Mouse (Mus musculus) CH12.LX (cell line): ENCODE measurements around the gene Krt18. TPM values are rescaled to one million over a fixed set of nuclear protein-coding genes. Genes with fewer than 3 reads are reported as not detected.
A peak's percentile ranks its signal among the peaks of the same experiment; 100 is the strongest.

Experiments used
- DNase-seq: peaks from one replicate; pipeline ENCODE4 v3.0.0-alpha.2; 2013; ENCODE audit errors: extremely low read depth
- H3K27ac ChIP-seq: 2 replicates; pipeline ENCODE4 v1.5.1; 2012; ENCODE audit warnings: low read depth, mild to moderate bottlenecking, control low read depth, moderate library complexity; ENCODE audit not compliant: insufficient read depth
- H3K27me3 ChIP-seq: replicated peaks from 2 replicates; pipeline ENCODE3; 2012; ENCODE audit warnings: inconsistent platforms
- H3K36me3 ChIP-seq, 2 experiments: replicated peaks in 1 of 2; 2 replicates each; pipeline versions ENCODE3 to v1.6.1; 2012; ENCODE audit warnings: inconsistent platforms in 1 of 2, low read length in 1 of 2, mild to moderate bottlenecking in 1 of 2, mixed read lengths in 1 of 2, moderate library complexity in 1 of 2; ENCODE audit not compliant: control insufficient read depth in 1 of 2, insufficient read depth in 1 of 2
- H3K4me1 ChIP-seq, 2 experiments: 2 replicates each; pipeline ENCODE4 v1.6.1; 2012; ENCODE audit warnings: inconsistent platforms in 1 of 2, moderate library complexity in 1 of 2; ENCODE audit not compliant: insufficient read depth in 2 of 2, control insufficient read depth in 1 of 2
- H3K4me2 ChIP-seq: 2 replicates; pipeline ENCODE4 v1.6.1; 2012; ENCODE audit warnings: low read depth, mild to moderate bottlenecking, control low read depth; ENCODE audit not compliant: poor library complexity, insufficient read depth, severe bottlenecking
- H3K4me3 ChIP-seq, 3 experiments: fragments of 150-350 bp in 1 of 3; sonication (generic) in 1 of 3; replicated peaks in 1 of 3; 2 replicates each; pipeline versions ENCODE3 to v1.5.1; 2011 to 2012; ENCODE audit warnings: low read depth in 2 of 3, low read length in 2 of 3, mild to moderate bottlenecking in 2 of 3, moderate library complexity in 2 of 3, control low read depth in 1 of 3, improper control_type of control experiment in 1 of 3, inconsistent platforms in 1 of 3, mixed read lengths in 1 of 3; ENCODE audit not compliant: poor library complexity in 1 of 3
- H3K79me2 ChIP-seq: replicated peaks from 2 replicates; pipeline ENCODE4 v1.6.1; 2012; ENCODE audit warnings: mild to moderate bottlenecking, moderate library complexity; ENCODE audit not compliant: control insufficient read depth, poor library complexity, insufficient read depth, severe bottlenecking; ENCODE audit errors: extremely low read depth
- H3K9ac ChIP-seq: 2 replicates; pipeline ENCODE4 v1.6.1; 2012; ENCODE audit warnings: low read depth, mild to moderate bottlenecking, control low read depth, moderate library complexity; ENCODE audit not compliant: insufficient read depth
- H3K9me3 ChIP-seq: replicated peaks from 2 replicates; pipeline ENCODE3; 2012; ENCODE audit warnings: low read length, inconsistent platforms, mixed read lengths
- BHLHE40 ChIP-seq: IDR thresholded peaks from 2 replicates; pipeline ENCODE4 v1.6.1; 2011; ENCODE audit warnings: mild to moderate bottlenecking, low read depth, low read length, improper control_type of control experiment
- CHD1 ChIP-seq: IDR thresholded peaks from 2 replicates; pipeline ENCODE4 v1.6.1; 2012; ENCODE audit warnings: low read depth, low read length, improper control_type of control experiment, inconsistent platforms
- CHD2 ChIP-seq: IDR thresholded peaks from 2 replicates; pipeline ENCODE4 v1.6.1; 2011; ENCODE audit warnings: low read length, improper control_type of control experiment
- CTCF ChIP-seq, 2 experiments: IDR thresholded peaks in 1 of 2; conservative IDR thresholded peaks in 1 of 2; 2 replicates each; pipeline ENCODE4 v1.5.1; 2011 to 2012; ENCODE audit warnings: low read depth in 2 of 2, low read length in 2 of 2, improper control_type of control experiment in 1 of 2, inconsistent platforms in 1 of 2, mild to moderate bottlenecking in 1 of 2, moderate library complexity in 1 of 2
- E2F4 ChIP-seq: IDR thresholded peaks from 2 replicates; pipeline ENCODE4 v1.6.1; 2011; ENCODE audit warnings: low read depth, low read length, improper control_type of control experiment; ENCODE audit not compliant: insufficient replicate concordance
- ELF1 ChIP-seq: IDR thresholded peaks from 2 replicates; pipeline ENCODE4 v1.6.1; 2014; ENCODE audit warnings: low read depth, mild to moderate bottlenecking, inconsistent platforms, low read length, improper control_type of control experiment
- EP300 ChIP-seq: IDR thresholded peaks from 2 replicates; pipeline ENCODE4 v1.6.1; 2011; ENCODE audit warnings: low read length, improper control_type of control experiment
- ETS1 ChIP-seq: conservative IDR thresholded peaks from 2 replicates; pipeline ENCODE4 v1.6.1; 2012; ENCODE audit warnings: low read depth, mild to moderate bottlenecking, inconsistent platforms, low read length, improper control_type of control experiment, moderate library complexity
- GABPA ChIP-seq: IDR thresholded peaks from 2 replicates; pipeline ENCODE4 v1.6.1; 2012; ENCODE audit warnings: low read depth, low read length, improper control_type of control experiment, inconsistent platforms; ENCODE audit not compliant: insufficient replicate concordance
- HCFC1 ChIP-seq: IDR thresholded peaks from 2 replicates; pipeline ENCODE4 v1.6.1; 2012; ENCODE audit warnings: low read depth, mild to moderate bottlenecking, inconsistent platforms, low read length, improper control_type of control experiment
- IRF4 ChIP-seq: IDR thresholded peaks from 2 replicates; pipeline ENCODE4 v1.6.1; 2014; ENCODE audit warnings: low read depth, mild to moderate bottlenecking, inconsistent platforms, low read length, improper control_type of control experiment
- JUN ChIP-seq: IDR thresholded peaks from 2 replicates; pipeline ENCODE4 v1.6.1; 2011; ENCODE audit warnings: low read depth, mild to moderate bottlenecking, low read length, improper control_type of control experiment, moderate library complexity; ENCODE audit not compliant: insufficient read depth
- JUND ChIP-seq: conservative IDR thresholded peaks from 2 replicates; pipeline ENCODE4 v1.6.1; 2011; ENCODE audit warnings: low read depth, low read length, improper control_type of control experiment
- KAT2A ChIP-seq: IDR thresholded peaks from 2 replicates; pipeline ENCODE4 v1.6.1; 2012; ENCODE audit warnings: low read length, improper control_type of control experiment, inconsistent platforms; ENCODE audit not compliant: insufficient replicate concordance
- MAFK ChIP-seq: IDR thresholded peaks from 2 replicates; pipeline ENCODE4 v1.6.1; 2011; ENCODE audit warnings: low read length, improper control_type of control experiment; ENCODE audit not compliant: insufficient replicate concordance
- MAX ChIP-seq: IDR thresholded peaks from 2 replicates; pipeline ENCODE4 v1.6.1; 2011; ENCODE audit warnings: low read length, improper control_type of control experiment
- MAZ ChIP-seq: IDR thresholded peaks from 2 replicates; pipeline ENCODE4 v1.6.1; 2012; ENCODE audit warnings: low read depth, mild to moderate bottlenecking, inconsistent platforms, low read length, improper control_type of control experiment, moderate library complexity
- MEF2A ChIP-seq: IDR thresholded peaks from 2 replicates; pipeline ENCODE4 v1.6.1; 2014; ENCODE audit warnings: low read depth, mild to moderate bottlenecking, inconsistent platforms, low read length, improper control_type of control experiment, borderline replicate concordance
- MXI1 ChIP-seq: IDR thresholded peaks from 2 replicates; pipeline ENCODE4 v1.6.1; 2011; ENCODE audit warnings: mild to moderate bottlenecking, low read depth, low read length, improper control_type of control experiment
- MYC ChIP-seq: IDR thresholded peaks from 2 replicates; pipeline ENCODE4 v1.6.1; 2011; ENCODE audit warnings: low read depth, mild to moderate bottlenecking, improper control_type of control experiment, low read length
- NELFE ChIP-seq: IDR thresholded peaks from 2 replicates; pipeline ENCODE4 v1.6.1; 2011; ENCODE audit warnings: low read depth, low read length, improper control_type of control experiment
- NRF1 ChIP-seq: IDR thresholded peaks from 2 replicates; pipeline ENCODE4 v1.6.1; 2014; ENCODE audit warnings: low read depth, mild to moderate bottlenecking, inconsistent platforms, low read length, improper control_type of control experiment, moderate library complexity
- PAX5 ChIP-seq: IDR thresholded peaks from 2 replicates; pipeline ENCODE4 v1.6.1; 2012; ENCODE audit warnings: low read length, inconsistent platforms, mixed read lengths
- POLR2A ChIP-seq: IDR thresholded peaks from 2 replicates; pipeline ENCODE4 v1.6.1; 2011; ENCODE audit warnings: low read depth, mild to moderate bottlenecking, improper control_type of control experiment, low read length
- POLR2AphosphoS2 ChIP-seq: IDR thresholded peaks from 2 replicates; pipeline ENCODE4 v1.6.1; 2011; ENCODE audit warnings: low read depth, low read length, improper control_type of control experiment
- RAD21 ChIP-seq: IDR thresholded peaks from 2 replicates; pipeline ENCODE4 v1.6.1; 2011; ENCODE audit warnings: low read depth, mild to moderate bottlenecking, low read length, improper control_type of control experiment, moderate library complexity
- RCOR1 ChIP-seq: conservative IDR thresholded peaks from 2 replicates; pipeline ENCODE4 v1.6.1; 2012; ENCODE audit warnings: low read depth, mild to moderate bottlenecking, inconsistent platforms, low read length, improper control_type of control experiment
- SIN3A ChIP-seq: IDR thresholded peaks from 2 replicates; pipeline ENCODE4 v1.6.1; 2012; ENCODE audit warnings: low read length, improper control_type of control experiment, inconsistent platforms
- SMC3 ChIP-seq: IDR thresholded peaks from 2 replicates; pipeline ENCODE4 v1.6.1; 2011; ENCODE audit warnings: low read depth, low read length, improper control_type of control experiment
- TBP ChIP-seq: conservative IDR thresholded peaks from 2 replicates; pipeline ENCODE4 v1.6.1; 2011; ENCODE audit warnings: low read depth, low read length, improper control_type of control experiment
- TCF12 ChIP-seq: IDR thresholded peaks from 2 replicates; pipeline ENCODE4 v1.6.1; 2014; ENCODE audit warnings: low read depth, mild to moderate bottlenecking, inconsistent platforms, low read length, improper control_type of control experiment
- UBTF ChIP-seq: IDR thresholded peaks from 2 replicates; pipeline ENCODE4 v1.6.1; 2012; ENCODE audit warnings: low read depth, mild to moderate bottlenecking, inconsistent platforms, low read length, improper control_type of control experiment, moderate library complexity
- USF1 ChIP-seq: IDR thresholded peaks from 2 replicates; pipeline ENCODE4 v1.6.1; 2014; ENCODE audit warnings: low read depth, mild to moderate bottlenecking, inconsistent platforms, low read length, improper control_type of control experiment
- USF2 ChIP-seq: conservative IDR thresholded peaks from 2 replicates; pipeline ENCODE4 v1.6.1; 2011; ENCODE audit warnings: low read depth, low read length, improper control_type of control experiment
- ZC3H11A ChIP-seq: IDR thresholded peaks from 2 replicates; pipeline ENCODE4 v1.6.1; 2012; ENCODE audit warnings: low read depth, mild to moderate bottlenecking, inconsistent platforms, low read length, improper control_type of control experiment
- ZKSCAN1 ChIP-seq: IDR thresholded peaks from 2 replicates; pipeline ENCODE4 v1.6.1; 2012; ENCODE audit warnings: low read depth, inconsistent platforms, low read length, improper control_type of control experiment, borderline replicate concordance
- ZMIZ1 ChIP-seq: IDR thresholded peaks from 2 replicates; pipeline ENCODE4 v1.6.1; 2012; ENCODE audit warnings: low read depth, mild to moderate bottlenecking, inconsistent platforms, low read length, improper control_type of control experiment
- ZNF384 ChIP-seq: IDR thresholded peaks from 2 replicates; pipeline ENCODE4 v1.6.1; 2012; ENCODE audit warnings: low read depth, low read length, improper control_type of control experiment, inconsistent platforms
- dilution Hi-C: fragments of 300-500 bp; cut with MboI; formaldehyde crosslinking; loops from 2 replicates; pipeline ENCODE4 v1.14.3; 2020; ENCODE audit warnings: low sequenced_read_pairs; ENCODE audit not compliant: extremely low pct_unique_long_range_greater_than_20kb, extremely low pct_ligation_motif_present
- in situ Hi-C: fragments of 300-500 bp; cut with MboI; formaldehyde crosslinking; loops from 3 replicates; pipeline ENCODE4 v1.14.3; 2019; ENCODE audit warnings: low sequenced_read_pairs, low pct_ligation_motif_present, low pct_unique_long_range_greater_than_20kb, mixed read lengths
- polyA plus RNA-seq: library from polyadenylated mRNA; unstranded; fragments of >175 nt; gene quantifications from 2 replicates; pipeline ENCODE4 v1.2.1, GENCODE M21; 2012; ENCODE audit warnings: low read depth; ENCODE audit not compliant: insufficient read length
- total RNA-seq, 2 experiments: library from RNA; depleted of rRNA; stranded (reverse); fragments of 300-350 nt in 1 of 2; fragments of >200 nt in 1 of 2; gene quantifications; 2 replicates each; pipeline ENCODE4 v1.2.3; 2012 to 2014

Krt18 gene
- total and polyA plus RNA-seq, 3 experiments: 0.21 TPM; not detected in 2

DNA sequence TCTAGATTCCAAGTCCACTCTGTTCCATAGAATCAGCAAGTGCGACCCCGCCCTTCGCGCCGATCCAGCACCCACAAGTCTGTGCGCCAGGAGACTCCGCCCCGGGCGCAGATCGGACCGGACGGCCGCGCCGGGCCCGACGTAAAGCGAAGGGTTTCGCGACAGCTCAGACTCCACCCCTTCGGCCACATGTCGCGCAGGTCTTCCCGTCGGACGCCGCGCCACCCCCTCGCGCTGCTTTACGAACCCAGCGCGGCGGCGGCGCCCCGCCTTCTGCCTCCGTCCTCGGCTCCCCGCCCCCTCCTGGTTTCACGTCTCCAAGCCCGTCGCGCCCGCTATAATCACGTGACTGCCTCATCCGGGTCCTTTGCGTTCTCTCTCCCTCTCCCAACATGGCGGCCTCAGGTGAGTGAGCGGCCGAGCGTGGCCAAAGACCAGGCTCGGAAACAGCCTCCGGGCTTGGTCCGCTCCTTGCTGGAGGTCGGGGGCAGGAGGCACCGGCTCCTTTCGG is 45.6 kb downstream of the Krt18 start, which contains the start of gene Eif4b:
TSS of gene Eif4b (plus strand) at position 215 of the 511 bp plus-strand sequence.
- Histone ChIP-seq H3K4me3 (peak within 1 kb of the TSS; percentile 92 to 99 (median 94)), H3K27me3 (no peaks in the 10 kb centered on the region), H3K36me3 (peaks cover 0 to 16% of the 10 kb centered on the region in 2 experiments), H3K4me2 (peak within 1 kb of the TSS; percentile 100), H3K27ac (peak within 1 kb of the TSS; percentile 71), H3K4me1 (peaks cover 12 to 63% of the 10 kb centered on the region in 2 experiments), H3K79me2 (peaks cover 46% of the 10 kb centered on the region), H3K9ac (peak within 1 kb of the TSS; percentile 92), H3K9me3 (no peaks in the 10 kb centered on the region)
- dilution Hi-C loops: no loop called here
- TF ChIP-seq UBTF (no peak), POLR2A (peak; percentile 86), JUND (no peak), E2F4 (peak; percentile 34; the same call in 1 of the 2 replicates), TCF12 (peak; percentile 86; the same call in 1 of the 2 replicates), MXI1 (peak; percentile 55; the same call in 1 of the 2 replicates), USF2 (peak; percentile 93), CHD1 (no peak), NRF1 (peak; percentile 75), ZKSCAN1 (no peak), MYC (peak; percentile 85; the same call in 1 of the 2 replicates), BHLHE40 (peak; percentile 96), MAFK (no peak), SIN3A (peak; percentile 38; the same call in 1 of the 2 replicates), HCFC1 (peak; percentile 83), PAX5 (no peak), MAZ (peak; percentile 84; the same call in 1 of the 2 replicates), JUN (no peak), GABPA (no peak; the same call in 1 of the 2 replicates), USF1 (peak; percentile 96), MEF2A (0 out of 2 replicates have a peak, but pooled peaks have one; percentile 11), SMC3 (no peak), CHD2 (no peak), TBP (0 out of 2 replicates have a peak, but pooled peaks have one; percentile 27), POLR2AphosphoS2 (peak; percentile 25; the same call in 1 of the 2 replicates), IRF4 (peak; percentile 71), ELF1 (peak; percentile 79), ZC3H11A (no peak), MAX (peak; percentile 91; the same call in 1 of the 2 replicates), KAT2A (peak; percentile 72), ZNF384 (no peak), RAD21 (no peak), EP300 (no peak), ZMIZ1 (peak; percentile 64), NELFE (peak; percentile 79), RCOR1 (no peak), ETS1 (peak; percentile 44; the same call in 1 of the 2 replicates), CTCF (conservative IDR thresholded peaks at IDR 0.05 in 1 of 2, IDR thresholded peaks at IDR 0.05 in 1 of 2; ENCODE audit: low read depth in 2 of 2, low read length in 2 of 2) (no peak)
- peak; percentile 100 for DNase-seq
- in situ Hi-C loops: loop anchor here (5.0 kb wide), 1 partner anchor 751 kb away; no protein-coding TSS in a partner anchor
